Mouse (Mus musculus) heart, embryonic 15.5 days (tissue): Measurements from ENCODE around the gene Sertad2. TPM values are rescaled to one million over a fixed set of nuclear protein-coding genes. Genes with fewer than 3 reads are reported as not detected.
A peak's percentile ranks its signal among the peaks of the same experiment; 100 is the strongest.

ENCODE experiments used
- ATAC-seq: fragments of 200-750 bp; cut with Nextera tagmentation; replicated peaks from 2 replicates; pipeline ENCODE4 v1.8.0; 2017; ENCODE audit warnings: low read depth, moderate TSS enrichment; ENCODE audit not compliant: insufficient number of reproducible peaks, insufficient read depth, low FRiP score
- H3K27ac ChIP-seq: fragments of 300-500 bp; sonication (generic); 2 replicates; pipeline ENCODE4 v1.5.1; 2015; ENCODE audit warnings: mild to moderate bottlenecking, inconsistent platforms
- H3K27me3 ChIP-seq: fragments of 300-500 bp; sonication (generic); 2 replicates; pipeline ENCODE4 v1.6.1; 2015; ENCODE audit warnings: inconsistent platforms
- H3K36me3 ChIP-seq: fragments of 300-500 bp; sonication (generic); 2 replicates; pipeline ENCODE4 v1.6.1; 2015; ENCODE audit warnings: mild to moderate bottlenecking, inconsistent platforms
- H3K4me1 ChIP-seq: fragments of 300-500 bp; sonication (generic); replicated peaks from 2 replicates; pipeline ENCODE4 v1.6.1; 2015; ENCODE audit warnings: inconsistent platforms
- H3K4me2 ChIP-seq: fragments of 300-500 bp; sonication (generic); 2 replicates; pipeline ENCODE4 v1.6.1; 2015; ENCODE audit warnings: inconsistent platforms, mild to moderate bottlenecking, moderate library complexity
- H3K4me3 ChIP-seq: fragments of 300-500 bp; sonication (generic); 2 replicates; pipeline ENCODE4 v1.5.1; 2015; ENCODE audit warnings: mild to moderate bottlenecking, inconsistent platforms
- H3K9ac ChIP-seq: fragments of 300-500 bp; sonication (generic); 2 replicates; pipeline ENCODE4 v1.6.1; 2015; ENCODE audit warnings: mild to moderate bottlenecking, inconsistent platforms
- H3K9me3 ChIP-seq: fragments of 300-500 bp; sonication (generic); replicated peaks from 2 replicates; pipeline ENCODE4 v1.6.1; 2016; ENCODE audit warnings: inconsistent platforms
- WGBS: fragments of 180-500 bp; shearing (Covaris S2); methylation state at CpG from one replicate; pipeline ENCODE4 v1.1.7; 2015; ENCODE audit warnings: mixed read lengths; 5-methylcytosine and 5-hydroxymethylcytosine counted together
- polyA plus RNA-seq: library from polyadenylated mRNA; unstranded; fragments of >200 nt; fragmentation: Nextera tagmentation; extraction: Ambion mirVana; gene quantifications from 2 replicates; pipeline ENCODE4 v1.2.1, GENCODE M21; 2015

Sertad2 gene
- polyA plus RNA-seq, 1 experiment from 2014 or later, result 33.7 TPM

GRCm38 (mm10) chr11:20649477-20649876 lies 106.4 kb downstream of the Sertad2 start:
- Histone ChIP-seq H3K4me1 (peaks cover 43% of the 10 kb centered on the region), H3K4me3 (no peak overlapping the region), H3K27ac (no peak overlapping the region), H3K9ac (no peak overlapping the region), H3K36me3 (peaks cover 17% of the 10 kb centered on the region), H3K9me3 (no peaks in the 10 kb centered on the region), H3K27me3 (no peaks in the 10 kb centered on the region), H3K4me2 (no peak overlapping the region)
- ATAC-seq, result no peak
- 86% methylated on average over 5 of the region's 5 CpGs for WGBS

GRCm38 (mm10) chr11:20650006-20650639 lies 107.1 kb downstream of the Sertad2 start:
- H3K27me3 ChIP-seq, result no peaks in the 10 kb centered on the region
- WGBS, result 86% methylated on average over 17 of the region's 17 CpGs
- no peak overlapping the region for H3K27ac ChIP-seq
- no peak overlapping the region for H3K4me3 ChIP-seq
- H3K9ac ChIP-seq, result no peak overlapping the region
- H3K4me1 ChIP-seq, result peaks cover 42% of the 10 kb centered on the region
- H3K4me2 ChIP-seq, result no peak overlapping the region
- H3K9me3 ChIP-seq, result no peaks in the 10 kb centered on the region
- peaks cover 17% of the 10 kb centered on the region for H3K36me3 ChIP-seq
- no peak for ATAC-seq

GRCm38 (mm10) chr11:20651166-20651565 lies 108.1 kb downstream of the Sertad2 start:
- peaks cover 43% of the 10 kb centered on the region for H3K4me1 ChIP-seq
- ATAC-seq, result no peak
- H3K4me3 ChIP-seq, result no peak overlapping the region
- no peak overlapping the region for H3K27ac ChIP-seq
- H3K27me3 ChIP-seq, result no peaks in the 10 kb centered on the region
- H3K4me2 ChIP-seq, result no peak overlapping the region
- H3K9me3 ChIP-seq, result no peaks in the 10 kb centered on the region
- no peak overlapping the region for H3K9ac ChIP-seq
- H3K36me3 ChIP-seq, result peaks cover 17% of the 10 kb centered on the region
- WGBS, result 52% methylated on average over 1 of the region's 1 CpGs

- Histone ChIP-seq H3K4me3 (peak overlapping the region; percentile 26), H3K27me3 (no peaks in the 10 kb centered on the region), H3K4me2 (peak overlapping the region; percentile 54), H3K9ac (peak overlapping the region; percentile 23; the same call in 1 of the 2 replicates), H3K27ac (peak overlapping the region; percentile 59), H3K36me3 (0 out of 2 replicates have a peak, but pooled peaks cover 3% of the 10 kb centered on the region), H3K9me3 (no peaks in the 10 kb centered on the region), H3K4me1 (peaks cover 33% of the 10 kb centered on the region)
- 11% methylated on average over 18 of the region's 18 CpGs for WGBS
- ATAC-seq, result peak; percentile 74
Measured at GRCm38 (mm10) chr11:20655795-20656710, 113.0 kb downstream of the Sertad2 start.

GRCm38 (mm10) chr11:20656711-20657057 lies 113.6 kb downstream of the Sertad2 start:
- Histone ChIP-seq H3K4me2 (peak overlapping the region; percentile 54), H3K27me3 (no peaks in the 10 kb centered on the region), H3K27ac (peak overlapping the region; percentile 59), H3K4me3 (peak overlapping the region; percentile 26), H3K4me1 (peaks cover 30% of the 10 kb centered on the region), H3K9me3 (no peaks in the 10 kb centered on the region), H3K36me3 (0 out of 2 replicates have a peak, but pooled peaks cover 3% of the 10 kb centered on the region), H3K9ac (0 out of 2 replicates have a peak overlapping the region, but pooled peaks have one; percentile 19)
- 20% methylated on average over 10 of the region's 10 CpGs for WGBS
- ATAC-seq, result no peak

GRCm38 (mm10) chr11:20659094-20659493 lies 116.0 kb downstream of the Sertad2 start:
- H3K27me3 ChIP-seq, result no peaks in the 10 kb centered on the region
- H3K4me2 ChIP-seq, result no peak overlapping the region
- no peaks in the 10 kb centered on the region for H3K9me3 ChIP-seq
- ATAC-seq, result no peak
- H3K36me3 ChIP-seq, result no peaks in the 10 kb centered on the region
- no peak overlapping the region for H3K27ac ChIP-seq
- H3K4me3 ChIP-seq, result no peak overlapping the region
- WGBS, result 47% methylated on average over 3 of the region's 3 CpGs
- H3K9ac ChIP-seq, result no peak overlapping the region
- H3K4me1 ChIP-seq, result peaks cover 29% of the 10 kb centered on the region

- Histone ChIP-seq H3K9me3 (no peaks in the 10 kb centered on the region), H3K9ac (no peak overlapping the region), H3K27me3 (no peaks in the 10 kb centered on the region), H3K36me3 (no peaks in the 10 kb centered on the region), H3K4me1 (peaks cover 20% of the 10 kb centered on the region), H3K4me3 (no peak overlapping the region), H3K27ac (no peak overlapping the region), H3K4me2 (no peak overlapping the region)
- no peak for ATAC-seq
- WGBS, result 64% methylated on average over 14 of the region's 14 CpGs
Measured at GRCm38 (mm10) chr11:20660111-20661097, 117.4 kb downstream of the Sertad2 start.

GRCm38 (mm10) chr11:20661652-20662051 lies 118.6 kb downstream of the Sertad2 start:
- Histone ChIP-seq H3K27me3 (no peaks in the 10 kb centered on the region), H3K9ac (no peak overlapping the region), H3K27ac (no peak overlapping the region), H3K4me2 (no peak overlapping the region), H3K9me3 (no peaks in the 10 kb centered on the region), H3K36me3 (no peaks in the 10 kb centered on the region), H3K4me3 (no peak overlapping the region), H3K4me1 (peaks cover 7% of the 10 kb centered on the region)
- WGBS, result 36% methylated on average over 4 of the region's 4 CpGs
- no peak for ATAC-seq

GRCm38 (mm10) chr11:20662811-20663210 lies 119.8 kb downstream of the Sertad2 start:
- Histone ChIP-seq H3K9ac (no peak overlapping the region), H3K9me3 (no peaks in the 10 kb centered on the region), H3K4me1 (0 out of 2 replicates have a peak, but pooled peaks cover 2% of the 10 kb centered on the region), H3K4me3 (no peak overlapping the region), H3K4me2 (no peak overlapping the region), H3K27me3 (no peaks in the 10 kb centered on the region), H3K36me3 (no peaks in the 10 kb centered on the region), H3K27ac (no peak overlapping the region)
- WGBS, result 70% methylated on average over 7 of the region's 7 CpGs
- no peak for ATAC-seq

- no peaks in the 10 kb centered on the region for H3K9me3 ChIP-seq
- no peak overlapping the region for H3K4me3 ChIP-seq
- H3K9ac ChIP-seq, result no peak overlapping the region
- 55% methylated on average over 5 of the region's 5 CpGs for WGBS
- H3K27me3 ChIP-seq, result no peaks in the 10 kb centered on the region
- no peaks in the 10 kb centered on the region for H3K36me3 ChIP-seq
- ATAC-seq, result no peak
- H3K27ac ChIP-seq, result no peak overlapping the region
- 0 out of 2 replicates have a peak, but pooled peaks cover 2% of the 10 kb centered on the region for H3K4me1 ChIP-seq
- H3K4me2 ChIP-seq, result no peak overlapping the region
Measured at GRCm38 (mm10) chr11:20663580-20664198, 120.6 kb downstream of the Sertad2 start.
